ENCODE assay signal across 15 mouse cellular contexts in genomic region chr4:118247323-118247722, GRCm38 (mm10). TPM values are rescaled to one million over a fixed set of nuclear protein-coding genes. Genes with fewer than 3 reads are reported as not detected.
DNase-seq lines count a peak whose midpoint lies in the region; ATAC-seq and TF ChIP-seq lines count a peak whose summit lies in the region.
"Had no signal": no experiment of that assay in that cellular context is flagged by ENCODE, and none has a peak within 500 bp of the region (broad histone marks: within the 10 kb centered on the region; RNA-seq: fewer than 3 reads in every experiment).

No protein-coding gene starts in this region.

- WGBS in hindbrain, postnatal 0 days = 60% methylated on average over 3 of the region's 3 CpGs
- 84% methylated on average over 3 of the region's 3 CpGs for WGBS in hindbrain, embryonic 12.5 days

- no peak overlapping the region for H3K9ac ChIP-seq in hindbrain, postnatal 0 days (replicated peaks; ENCODE audit: low read length)
- no peak overlapping the region for H3K9ac ChIP-seq in hindbrain, embryonic 12.5 days
- H3K9ac ChIP-seq: kidney, embryonic 15.5 days; lung, embryonic 15.5 days had no signal

- H3K4me3 ChIP-seq in hindbrain, postnatal 0 days (ENCODE audit: low read length) = no peak overlapping the region
- H3K4me3 ChIP-seq in hindbrain, embryonic 12.5 days = no peak overlapping the region
- H3K4me3 ChIP-seq: forebrain, embryonic 10.5 days; gastrocnemius, adult 2 months; kidney, embryonic 15.5 days; lung, embryonic 15.5 days had no signal

- TF ChIP-seq CTCF in hindbrain, postnatal 0 days (IDR thresholded peaks at IDR 0.05; ENCODE audit: low read depth) = no peak

- H3K9me3 ChIP-seq in hindbrain, postnatal 0 days (ENCODE audit: low read length) = no peaks in the 10 kb centered on the region
- H3K9me3 ChIP-seq in hindbrain, embryonic 12.5 days (replicated peaks) = no peaks in the 10 kb centered on the region
- H3K9me3 ChIP-seq: forebrain, embryonic 10.5 days; kidney, embryonic 15.5 days; lung, embryonic 15.5 days had no signal

- ATAC-seq in hindbrain, postnatal 0 days = no peak; the same call in 1 of the 2 replicates
- ATAC-seq in hindbrain, embryonic 12.5 days (ENCODE audit: low FRiP score) = no peak
- no peak for ATAC-seq in inflammation-experienced regulatory T-cells, adult 6 months

- no peaks in the 10 kb centered on the region for H3K4me1 ChIP-seq in hindbrain, postnatal 0 days (ENCODE audit: insufficient read depth, low read length)
- peaks cover 15% of the 10 kb centered on the region; the same call in 1 of the 2 replicates for H3K4me1 ChIP-seq in hindbrain, embryonic 12.5 days
- H3K4me1 ChIP-seq: lung, embryonic 15.5 days had no signal

- peak; percentile 12 for DNase-seq in adrenal gland, postnatal 14 days
- DNase-seq in adrenal gland, adult 18-20 months (ENCODE audit: low spot score in 2 of 2) = no peak
- DNase-seq in hindbrain, postnatal 0 days (ENCODE audit: low spot score) = peak; percentile 44
- DNase-seq in ovary, adult 18-20 months (ENCODE audit: low spot score) = peak; percentile 66
- no peak for DNase-seq in ovary, postnatal 36 days (ENCODE audit: low spot score)
- no peak for DNase-seq in gastrocnemius, adult 8-10 months (ENCODE audit: low spot score in 2 of 2)
- DNase-seq: adrenal gland, postnatal 25 days; cerebellum, postnatal 25 days; gastrocnemius, adult 2 months; thymus, adult 18-20 months had no signal

- H3K36me3 ChIP-seq in hindbrain, postnatal 0 days (ENCODE audit: insufficient read depth, low read length) = peaks cover 47% of the 10 kb centered on the region
- peaks cover 84% of the 10 kb centered on the region for H3K36me3 ChIP-seq in hindbrain, embryonic 12.5 days

- no peaks in the 10 kb centered on the region for H3K27me3 ChIP-seq in hindbrain, postnatal 0 days (ENCODE audit: insufficient read depth, low read length)
- H3K27me3 ChIP-seq in hindbrain, embryonic 12.5 days = no peaks in the 10 kb centered on the region
- H3K27me3 ChIP-seq: kidney, embryonic 15.5 days; lung, embryonic 15.5 days had no signal

- no peak overlapping the region for H3K27ac ChIP-seq in hindbrain, postnatal 0 days
- no peak overlapping the region for H3K27ac ChIP-seq in hindbrain, embryonic 12.5 days
- H3K27ac ChIP-seq: forebrain, embryonic 10.5 days; gastrocnemius, adult 2 months; kidney, embryonic 15.5 days; lung, embryonic 15.5 days had no signal

- no peak overlapping the region for H3K4me2 ChIP-seq in hindbrain, postnatal 0 days (ENCODE audit: low read depth, low read length)
- no peak overlapping the region for H3K4me2 ChIP-seq in hindbrain, embryonic 12.5 days (replicated peaks)
- H3K4me2 ChIP-seq: kidney, embryonic 15.5 days; lung, embryonic 15.5 days had no signal

RNA-seq across cellular contexts. Expression of gene Ptprf, which starts 43.9 kb away (rescaled TPM):
- 63.5 and 64.3 TPM in 2 replicates for total RNA-seq in adrenal gland, postnatal 14 days (2021)
- total RNA-seq in adrenal gland, adult 18-20 months (2021) = 10 to 100 TPM; 42.5 to 43.1 TPM
- total RNA-seq in hindbrain, postnatal 0 days (2014; rRNA removed) = 178 and 196 TPM in 2 replicates
- polyA plus RNA-seq in hindbrain, postnatal 0 days (2015; fragmentation: Nextera tagmentation; extraction: Ambion mirVana) = 39.2 and 44.4 TPM in 2 replicates
- 131 and 137 TPM in 2 replicates for polyA plus RNA-seq in hindbrain, embryonic 12.5 days (2016; fragmentation: Nextera tagmentation; extraction: Ambion mirVana)
- total RNA-seq in gastrocnemius, adult 8-10 months (2022) = 1 to 10 TPM in 3 of 4 experiments, under 1 TPM in 1; 0.63 to 2.1 (median 1.3) TPM
- polyA plus RNA-seq in inflammation-experienced regulatory T-cells, adult 6 months (2017; shearing (Covaris generic)) = under 1 TPM; 0.11 to 0.92 (median 0.56) TPM

Comparison
In these comparisons a context has a peak if more than half of its experiments do, and no peak if none do; other contexts are left out.
1. DNase-seq: peak in adrenal gland, postnatal 14 days (single experiment), hindbrain, postnatal 0 days (single experiment) and ovary, adult 18-20 months (single experiment); none in adrenal gland, adult 18-20 months (0 of 2), ovary, postnatal 36 days (single experiment) and gastrocnemius, adult 8-10 months (0 of 2).
2. RNA of gene Ptprf, which starts 43.9 kb away (total RNA-seq): 178 to 196 TPM in hindbrain, postnatal 0 days, 63.5 to 64.3 TPM in adrenal gland, postnatal 14 days and 42.5 to 43.1 TPM in adrenal gland, adult 18-20 months; 0.63 to 2.1 TPM in gastrocnemius, adult 8-10 months; every median in the first group is over 10 times any median in the second.